Mouse (Mus musculus) urinary bladder, postnatal 14 days (tissue): ENCODE results near the gene Ccn6.
A peak's percentile ranks its signal among the peaks of the same experiment; 100 is the strongest.

Experiments used
- DNase-seq: peaks from one replicate; pipeline ENCODE4 v3.0.0; 2021; ENCODE audit warnings: low spot score

Gene Ccn6

GRCm38 (mm10) chr10:39161406-39161805, 2.2 kb downstream of the Ccn6 start:
- no peak for DNase-seq

GRCm38 (mm10) chr10:39158306-39158705, 5.3 kb downstream of the Ccn6 start:
- no peak for DNase-seq

GRCm38 (mm10) chr10:39157321-39157720, 6.3 kb downstream of the Ccn6 start:
- no peak for DNase-seq

GRCm38 (mm10) chr10:39156719-39157118, 6.9 kb downstream of the Ccn6 start:
- DNase-seq: no peak

- no peak for DNase-seq
Observed at GRCm38 (mm10) chr10:39142216-39142615, 21.4 kb downstream of the Ccn6 start.

GRCm38 (mm10) chr10:39141401-39141800, 22.2 kb downstream of the Ccn6 start:
- DNase-seq: no peak

GRCm38 (mm10) chr10:39140843-39141242, 22.8 kb downstream of the Ccn6 start:
- no peak for DNase-seq

- DNase-seq: no peak
Observed at GRCm38 (mm10) chr10:39138761-39139160, 24.8 kb downstream of the Ccn6 start.

GRCm38 (mm10) chr10:39137766-39138165, 25.8 kb downstream of the Ccn6 start:
- no peak for DNase-seq

GRCm38 (mm10) chr10:39133462-39134310, 29.9 kb downstream of the Ccn6 start, which contains the start of the genes Fam229b and Tube1:
TSS of gene Fam229b (minus strand) at chr10:39133914.
TSS of gene Tube1 (plus strand) at chr10:39133976.
- DNase-seq: peak; percentile 92

- DNase-seq: no peak
Observed at GRCm38 (mm10) chr10:39121412-39121811, 42.2 kb downstream of the Ccn6 start.

GRCm38 (mm10) chr10:39109489-39109874, 54.1 kb downstream of the Ccn6 start:
- DNase-seq: no peak

GRCm38 (mm10) chr10:39108837-39109488, 54.6 kb downstream of the Ccn6 start:
- no peak for DNase-seq

- no peak for DNase-seq
Observed at GRCm38 (mm10) chr10:39106935-39107334, 56.7 kb downstream of the Ccn6 start.

- DNase-seq: no peak
Observed at GRCm38 (mm10) chr10:39106413-39106812, 57.2 kb downstream of the Ccn6 start.

- no peak for DNase-seq
Observed at GRCm38 (mm10) chr10:39104803-39105449, 58.7 kb downstream of the Ccn6 start.
